Mouse (Mus musculus): ENCODE measurements around the gene Pola2.

The Pola2 gene

GRCm38 (mm10) chr19:5913007-5913719 lies 50.8 kb downstream of the Pola2 start, which contains the start of gene Dpf2:
Gene Dpf2, minus strand, starts transcription at chr19:5913010.
- in situ Hi-C loops (cut with MboI; ENCODE audit: unreplicated experiment in 2 of 2): no loop called here

- in situ Hi-C loops (cut with MboI; ENCODE audit: unreplicated experiment in 2 of 2): no loop called here
These were observed 51.6 kb downstream of the Pola2 start for GRCm38 (mm10) chr19:5912103-5913006.

- in situ Hi-C loops (cut with MboI; ENCODE audit: unreplicated experiment in 2 of 2): no loop called here
These were observed 52.4 kb downstream of the Pola2 start for GRCm38 (mm10) chr19:5911430-5912102.

- in situ Hi-C loops (cut with MboI; ENCODE audit: unreplicated experiment in 2 of 2): no loop called here
These were observed 53.8 kb downstream of the Pola2 start for GRCm38 (mm10) chr19:5910221-5910620.

- in situ Hi-C loops (cut with MboI; ENCODE audit: unreplicated experiment in 2 of 2): no loop called here
These were observed 56.7 kb downstream of the Pola2 start for GRCm38 (mm10) chr19:5907275-5907674.

GRCm38 (mm10) chr19:5894002-5894678 lies 69.9 kb downstream of the Pola2 start, which contains the start of gene Tigd3:
Gene Tigd3, minus strand, starts transcription at chr19:5894149.
- in situ Hi-C loops (cut with MboI; ENCODE audit: unreplicated experiment in 2 of 2): no loop called here

- in situ Hi-C loops (cut with MboI; ENCODE audit: unreplicated experiment in 2 of 2): no loop called here
These were observed 70.6 kb downstream of the Pola2 start for GRCm38 (mm10) chr19:5893282-5894001.

GRCm38 (mm10) chr19:5892735-5893134 lies 71.3 kb downstream of the Pola2 start:
- in situ Hi-C loops (cut with MboI; ENCODE audit: unreplicated experiment in 2 of 2): no loop called here

GRCm38 (mm10) chr19:5892262-5892661 lies 71.7 kb downstream of the Pola2 start:
- in situ Hi-C loops (cut with MboI; ENCODE audit: unreplicated experiment in 2 of 2): no loop called here

GRCm38 (mm10) chr19:5891521-5892258 lies 72.3 kb downstream of the Pola2 start:
- in situ Hi-C loops (cut with MboI; ENCODE audit: unreplicated experiment in 2 of 2): no loop called here

Measured in v-Abl transformed pro-B cells (cell line).